Mouse (Mus musculus): ENCODE results near the gene Il17ra.

GRCm38 (mm10) chr6:120516422-120516821, 53.4 kb downstream of the Il17ra start:
- TF ChIP-seq CTCF (IDR thresholded peaks at IDR 0.05; ENCODE audit: low read depth, low read length) (no peak), GATA1 (IDR thresholded peaks at IDR 0.05; ENCODE audit: borderline replicate concordance, low read length) (no peak), POLR2AphosphoS5 (IDR thresholded peaks at IDR 0.05; ENCODE audit: insufficient replicate concordance, low read depth, low read length) (no peak), TAL1 (conservative IDR thresholded peaks at IDR 0.05; ENCODE audit: low read depth, low read length) (no peak)

Measured in G1E (cell line).